Mouse (Mus musculus): ENCODE measurements around the gene Ghr. TPM values are rescaled to one million over a fixed set of nuclear protein-coding genes. Genes with fewer than 3 reads are reported as not detected.

The Ghr gene
- polyA plus RNA-seq, 1 experiment, result 11.0 TPM

DNA sequence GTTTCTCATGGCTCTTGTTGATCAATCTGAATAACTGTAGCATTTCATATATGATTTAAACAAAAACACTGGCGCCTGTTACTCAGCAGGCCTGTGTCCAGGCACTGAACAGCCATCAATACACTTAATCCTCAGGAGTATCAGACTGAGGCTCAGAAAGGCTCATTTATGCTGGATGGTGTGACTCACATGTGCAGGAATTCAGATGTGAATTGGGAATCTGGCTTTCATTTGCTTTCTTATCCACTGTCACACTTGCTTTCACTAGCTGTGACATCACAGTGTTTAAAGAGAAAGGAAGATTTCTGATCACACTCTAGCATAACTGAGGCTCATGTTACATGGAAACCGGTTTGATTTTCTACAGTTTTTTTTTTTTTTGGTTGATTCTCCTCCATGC is 39.0 kb downstream of the Ghr start:
- no peak for DNase-seq (ENCODE audit: extremely low spot score in 1 of 2, low spot score in 1 of 2)

GRCm38 (mm10) chr15:3536309-3536900 is 46.9 kb downstream of the Ghr start:
- DNase-seq (ENCODE audit: extremely low spot score in 1 of 2, low spot score in 1 of 2), result no peak

DNA sequence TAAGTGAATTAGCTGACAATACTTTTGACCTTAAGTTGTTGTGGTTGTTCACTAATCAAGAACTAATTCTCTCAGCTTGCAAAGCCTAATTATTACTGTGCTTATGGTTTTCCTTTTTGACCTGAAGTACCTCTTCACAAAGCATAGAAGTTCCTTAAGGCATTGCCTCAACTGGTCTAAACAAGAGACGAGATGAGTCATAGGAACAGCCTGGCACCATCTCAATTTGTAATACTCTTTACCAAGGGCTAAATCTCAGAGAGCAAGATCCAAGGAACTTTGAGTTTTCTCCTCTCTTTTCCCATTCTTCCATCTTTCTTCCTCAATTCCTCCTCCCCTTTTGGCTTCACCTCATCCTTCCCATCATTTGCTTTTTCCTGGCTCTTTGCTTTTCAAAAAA is 69.3 kb downstream of the Ghr start:
- no peak for DNase-seq (ENCODE audit: extremely low spot score in 1 of 2, low spot score in 1 of 2)

DNA sequence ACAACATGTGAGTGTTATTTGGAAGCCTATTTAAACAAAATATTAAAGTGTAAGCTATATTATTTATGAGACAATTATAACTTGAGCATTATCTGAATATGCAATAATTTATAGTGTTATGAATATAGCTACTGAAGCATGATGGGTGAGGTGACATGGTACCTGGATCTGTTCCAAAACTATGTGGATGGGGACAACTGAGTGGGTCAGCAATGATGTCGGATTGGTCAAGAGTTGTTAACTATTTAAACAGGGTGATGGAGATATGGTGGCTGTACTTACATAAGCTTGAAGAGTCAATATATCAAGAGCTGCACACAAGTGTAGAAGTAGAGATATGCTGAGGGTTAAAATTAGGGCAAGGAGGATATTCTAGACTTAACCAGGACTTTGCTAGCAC is 70.9 kb downstream of the Ghr start:
- no peak for DNase-seq (ENCODE audit: extremely low spot score in 1 of 2, low spot score in 1 of 2)

DNA sequence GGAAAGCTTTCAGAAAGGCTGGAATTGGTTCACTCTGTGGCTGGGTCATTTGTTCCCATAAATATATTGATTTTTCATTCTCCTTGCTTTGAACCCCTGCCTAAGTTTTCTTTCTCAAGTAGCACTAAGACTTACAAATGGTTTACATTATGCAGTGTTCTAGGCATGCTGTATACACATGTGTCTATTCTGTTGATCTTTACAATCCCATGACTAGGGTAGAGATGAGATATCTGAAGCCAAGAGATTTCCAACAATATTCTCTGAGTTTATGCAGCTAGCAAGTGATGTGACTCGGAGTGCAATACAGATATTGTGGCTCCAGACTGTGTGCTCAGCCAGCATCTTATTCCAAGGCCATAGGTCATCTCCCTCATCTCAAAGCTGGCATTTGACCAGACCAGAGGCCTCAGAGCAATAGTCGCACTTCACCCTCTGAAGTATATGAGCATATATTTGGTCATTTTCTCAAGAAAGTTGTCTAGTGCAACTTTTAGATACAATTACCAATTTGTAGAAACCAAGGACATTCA is 71.6 kb downstream of the Ghr start:
- no peak for DNase-seq (ENCODE audit: extremely low spot score in 1 of 2, low spot score in 1 of 2)

- no peak for DNase-seq (ENCODE audit: extremely low spot score in 1 of 2, low spot score in 1 of 2)
These were observed 74.2 kb downstream of the Ghr start for GRCm38 (mm10) chr15:3509089-3509488.

DNA sequence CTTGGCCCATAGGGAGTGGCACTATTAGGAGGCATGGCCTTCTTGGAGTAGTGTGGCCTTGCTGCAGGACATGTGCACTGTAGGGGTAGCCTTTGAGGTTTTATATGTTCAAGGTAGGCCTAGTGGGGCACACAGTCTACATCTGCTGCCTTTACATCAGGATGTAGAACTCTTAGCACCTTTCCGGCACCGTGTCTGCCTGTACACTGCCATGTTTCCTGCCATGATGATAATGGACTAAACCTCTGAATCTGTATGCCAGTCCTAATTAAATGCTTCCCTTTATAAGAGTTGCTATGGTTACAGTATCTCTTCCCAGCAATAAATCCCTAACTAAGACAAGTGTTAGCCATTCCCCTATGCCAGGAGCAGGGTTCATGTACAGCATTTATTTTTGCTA is 76.0 kb downstream of the Ghr start:
- no peak for DNase-seq (ENCODE audit: extremely low spot score in 1 of 2, low spot score in 1 of 2)

DNA sequence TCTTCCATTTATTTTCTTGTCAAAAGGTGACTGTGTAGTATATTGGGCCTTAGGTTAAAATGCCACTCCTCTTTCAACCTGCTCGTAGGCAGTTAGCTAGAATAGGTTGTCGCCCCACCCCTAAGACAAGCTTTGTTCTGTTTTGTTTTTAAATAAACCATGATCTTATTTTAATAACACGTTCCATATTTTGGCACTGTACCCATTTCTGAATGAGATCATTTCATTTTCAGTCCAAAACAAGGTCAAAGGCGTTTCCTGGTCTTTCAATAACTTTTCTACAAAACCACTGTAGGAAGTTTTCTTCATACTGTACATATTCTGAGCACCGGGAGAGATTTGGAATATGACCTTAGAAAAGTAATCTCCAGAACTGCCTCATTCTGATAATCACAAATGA is 78.6 kb downstream of the Ghr start:
- no peak for DNase-seq (ENCODE audit: extremely low spot score in 1 of 2, low spot score in 1 of 2)

DNA sequence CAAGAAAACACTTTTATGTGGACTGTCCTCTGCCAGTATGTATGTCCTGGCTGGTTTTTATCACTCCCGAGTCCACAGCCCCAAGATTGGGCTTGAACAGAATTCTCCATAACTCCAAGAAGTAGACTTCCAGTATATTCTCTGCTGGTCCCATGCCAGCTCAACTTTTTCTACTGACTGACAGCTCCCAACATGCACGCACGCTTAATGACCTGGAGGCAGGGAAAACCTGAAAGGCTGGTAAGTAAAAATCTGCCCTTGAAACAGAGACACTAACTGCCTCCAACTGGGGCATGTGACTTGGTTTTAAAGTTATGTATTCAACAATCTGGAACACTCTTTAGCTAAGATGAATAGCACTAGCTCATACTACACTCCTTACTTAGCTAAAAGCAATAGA is 81.6 kb downstream of the Ghr start:
- DNase-seq (ENCODE audit: extremely low spot score in 1 of 2, low spot score in 1 of 2), result no peak

DNA sequence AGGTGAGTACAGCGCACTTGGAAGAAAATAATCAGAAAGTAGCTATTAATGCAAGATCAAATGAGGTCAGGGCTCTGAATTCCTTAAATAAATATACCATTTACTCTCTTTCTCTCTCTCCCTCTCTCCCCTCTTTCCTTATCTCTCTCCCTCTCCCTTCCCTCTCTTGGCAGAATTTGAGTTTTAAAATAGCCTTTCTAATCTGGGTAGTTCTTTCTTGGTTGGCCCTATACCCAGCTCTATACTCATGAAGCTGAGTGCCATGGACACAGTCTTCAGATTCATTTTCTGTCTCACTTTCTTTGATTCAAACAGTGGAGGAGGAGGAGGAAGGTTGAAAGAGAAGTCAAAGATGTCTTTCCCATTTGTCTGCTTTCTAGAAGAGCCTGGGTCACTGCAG is 84.3 kb downstream of the Ghr start:
- no peak for DNase-seq (ENCODE audit: extremely low spot score in 1 of 2, low spot score in 1 of 2)

DNA sequence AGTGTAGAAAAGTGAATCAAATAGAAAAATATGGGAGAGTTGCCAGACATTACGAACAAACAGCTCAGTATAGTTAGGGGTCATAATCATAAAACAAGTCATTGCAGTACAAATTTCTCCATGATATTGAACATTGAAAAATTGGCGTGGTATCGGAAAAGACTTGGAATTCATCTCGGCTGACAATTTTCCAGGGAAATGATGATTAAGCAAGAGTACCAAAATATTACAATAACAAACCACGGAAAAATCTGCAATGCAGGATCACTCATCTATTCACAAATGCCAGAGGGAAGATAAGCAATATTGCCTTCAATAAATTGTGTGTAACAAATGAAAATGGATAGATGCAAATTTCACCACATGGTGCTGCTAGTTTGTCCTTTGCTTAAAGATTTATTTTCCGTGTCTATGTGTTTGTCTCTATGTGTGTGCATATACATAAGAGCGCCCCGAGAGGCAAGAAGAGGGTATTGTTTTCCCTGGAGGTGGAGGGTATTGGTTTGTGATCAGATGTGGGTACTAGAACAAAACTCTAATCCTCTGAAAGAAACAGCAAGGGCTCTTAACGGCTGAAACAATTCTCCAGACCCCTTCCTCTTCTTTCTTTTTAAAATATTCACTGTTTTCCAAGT is 85.2 kb downstream of the Ghr start:
- DNase-seq (ENCODE audit: extremely low spot score in 1 of 2, low spot score in 1 of 2), result no peak

DNA sequence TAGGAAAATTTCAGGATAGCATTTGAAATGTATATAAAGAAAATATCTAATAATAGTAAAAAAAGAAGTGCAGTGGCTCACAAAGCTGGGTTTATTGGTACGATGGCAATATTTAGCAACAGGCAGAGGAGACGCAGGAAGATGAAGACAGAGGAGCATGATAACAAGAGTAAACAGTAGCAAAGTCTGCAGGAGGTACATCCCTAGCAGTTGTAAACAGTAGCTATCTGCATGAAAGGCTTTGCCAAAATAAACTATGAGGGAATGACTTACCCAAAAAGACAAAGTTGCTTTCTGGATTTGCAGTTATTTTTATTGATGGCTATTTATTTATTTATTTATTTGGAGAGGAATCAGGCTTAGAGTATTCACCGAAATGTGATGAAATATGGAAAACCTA is 92.4 kb downstream of the Ghr start:
- no peak for DNase-seq (ENCODE audit: extremely low spot score in 1 of 2, low spot score in 1 of 2)

GRCm38 (mm10) chr15:3490011-3490410 is 93.3 kb downstream of the Ghr start:
- no peak for DNase-seq (ENCODE audit: extremely low spot score in 1 of 2, low spot score in 1 of 2)

- no peak for DNase-seq (ENCODE audit: extremely low spot score in 1 of 2, low spot score in 1 of 2)
These were observed 94.1 kb downstream of the Ghr start for GRCm38 (mm10) chr15:3489180-3489579.

DNA sequence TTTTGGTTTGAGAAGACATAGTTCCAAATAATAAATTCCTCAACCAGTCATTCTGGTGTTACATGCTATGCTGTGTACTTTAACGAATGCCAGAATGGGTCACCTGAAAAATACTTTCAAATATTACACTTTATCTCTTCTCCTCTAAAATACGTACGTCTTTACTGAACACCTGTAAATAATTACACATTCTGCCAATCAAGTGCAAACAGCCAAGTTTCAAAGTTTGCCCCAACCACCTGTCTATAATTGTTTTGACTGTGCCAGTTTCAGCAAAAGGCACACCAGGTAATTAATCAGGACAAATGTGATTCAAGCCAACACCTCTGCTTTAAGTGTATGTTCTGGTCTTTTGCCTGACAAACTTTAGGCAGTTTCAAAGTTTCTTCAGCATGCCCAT is 94.7 kb downstream of the Ghr start:
- no peak for DNase-seq (ENCODE audit: extremely low spot score in 1 of 2, low spot score in 1 of 2)

GRCm38 (mm10) chr15:3486691-3487090 is 96.6 kb downstream of the Ghr start:
- DNase-seq (ENCODE audit: extremely low spot score in 1 of 2, low spot score in 1 of 2), result no peak

DNA sequence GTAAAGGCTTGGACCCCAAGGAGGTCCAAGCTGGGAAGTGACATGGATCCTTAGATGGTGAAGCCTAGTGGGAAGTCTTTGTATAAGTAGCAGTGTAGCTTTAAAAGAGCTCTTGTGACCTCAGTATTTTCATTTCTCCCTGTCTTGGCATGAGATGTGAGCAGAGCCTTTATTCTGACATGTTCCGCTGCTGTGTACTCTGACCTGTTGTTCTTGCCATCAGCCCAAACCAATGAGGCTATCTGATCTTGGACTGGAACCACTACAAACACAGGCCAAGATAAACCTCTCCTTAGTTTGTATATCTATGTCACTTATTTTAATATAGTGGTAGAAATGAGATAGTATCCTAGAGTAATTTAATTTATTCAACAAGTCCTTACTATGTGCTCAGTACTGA is 97.9 kb downstream of the Ghr start:
- DNase-seq (ENCODE audit: extremely low spot score in 1 of 2, low spot score in 1 of 2), result no peak

GRCm38 (mm10) chr15:3483451-3483850 is 99.8 kb downstream of the Ghr start:
- DNase-seq (ENCODE audit: extremely low spot score in 1 of 2, low spot score in 1 of 2), result no peak

DNA sequence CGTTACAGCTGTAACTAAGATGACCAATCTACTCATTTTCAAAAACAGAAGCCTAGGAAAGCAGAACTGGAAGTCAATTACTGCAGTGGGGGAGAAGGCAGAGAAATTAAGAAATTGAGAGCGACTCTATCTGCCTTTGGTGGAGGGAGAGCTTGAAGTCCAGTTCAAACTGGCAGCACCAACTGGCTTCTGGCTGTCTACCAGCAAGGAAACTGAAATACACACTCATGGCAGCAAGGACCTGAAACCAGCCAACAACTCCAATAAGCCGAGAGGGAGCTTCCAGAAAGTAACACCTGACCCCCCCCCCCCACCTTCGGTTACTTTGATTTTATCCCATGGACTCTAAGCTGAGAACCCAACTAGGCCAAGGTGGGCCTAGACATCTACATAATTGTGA is 114.1 kb downstream of the Ghr start:
- DNase-seq (ENCODE audit: extremely low spot score in 1 of 2, low spot score in 1 of 2), result no peak

DNA sequence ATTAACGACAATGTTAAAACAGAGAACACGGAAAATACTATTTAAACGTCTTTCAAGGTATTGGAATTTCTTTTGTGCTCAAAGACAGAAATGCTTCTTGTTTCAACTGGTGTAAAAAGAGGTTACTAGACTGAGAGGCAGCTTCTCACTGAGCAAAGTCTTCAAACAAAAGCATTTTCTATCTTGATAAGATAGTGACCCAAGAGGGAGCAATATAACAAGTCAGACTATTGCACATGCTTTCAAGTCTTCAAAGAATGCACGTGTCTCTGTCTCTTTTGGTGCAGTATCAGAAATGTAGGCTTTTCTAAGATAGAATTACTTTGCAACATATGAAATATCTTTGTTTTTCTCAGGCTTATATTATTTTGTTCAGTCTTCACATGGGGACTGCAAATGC is 116.7 kb downstream of the Ghr start:
- no peak for DNase-seq (ENCODE audit: extremely low spot score in 1 of 2, low spot score in 1 of 2)

GRCm38 (mm10) chr15:3464754-3465153 is 118.5 kb downstream of the Ghr start:
- DNase-seq (ENCODE audit: extremely low spot score in 1 of 2, low spot score in 1 of 2), result no peak

DNA sequence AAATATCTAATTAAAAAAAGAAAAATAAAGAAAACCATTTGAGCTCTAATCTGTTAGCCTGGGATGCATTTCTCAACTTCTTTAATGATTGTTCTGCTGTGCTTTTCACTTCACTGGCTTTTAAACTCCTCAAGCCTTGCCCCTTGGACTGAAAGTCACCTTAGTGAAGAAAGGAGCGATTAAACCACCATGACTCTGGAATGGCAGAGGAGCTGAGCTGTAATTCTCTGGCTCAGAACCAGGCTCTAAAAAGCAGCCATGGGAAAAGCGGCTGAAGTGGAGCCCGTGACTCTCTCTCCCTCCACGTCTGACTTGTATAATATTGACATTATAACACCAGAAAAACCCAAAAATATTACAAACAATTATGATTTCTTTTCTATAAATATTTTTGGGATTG is 126.7 kb downstream of the Ghr start:
- DNase-seq (ENCODE audit: extremely low spot score in 1 of 2, low spot score in 1 of 2), result no peak

DNA sequence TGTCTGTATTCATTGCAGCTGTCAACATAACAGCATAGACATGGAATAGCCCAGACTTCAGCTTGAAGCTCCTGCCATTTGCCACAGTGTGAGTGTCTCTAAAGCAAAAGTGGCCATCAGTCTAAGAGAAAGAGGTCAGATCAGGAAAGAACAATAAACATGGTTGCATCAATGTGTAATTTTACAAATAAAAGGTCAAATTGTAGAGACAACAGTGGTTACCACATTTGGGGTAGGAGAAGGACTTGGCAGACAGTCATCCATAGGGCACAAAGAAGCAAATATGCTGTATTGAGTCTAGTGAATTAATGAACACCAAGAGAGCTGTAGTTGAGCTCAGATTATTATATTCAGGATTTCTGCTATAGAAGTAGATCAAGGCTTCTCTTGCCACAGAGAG is 127.7 kb downstream of the Ghr start:
- no peak for DNase-seq (ENCODE audit: extremely low spot score in 1 of 2, low spot score in 1 of 2)
